Mouse (Mus musculus): ENCODE measurements around the gene Fcor.

- TF ChIP-seq POLR2A (IDR thresholded peaks at IDR 0.05; ENCODE audit: borderline replicate concordance, extremely low read depth, insufficient read depth, insufficient read length, poor library complexity, severe bottlenecking) (no peak), CTCF (IDR thresholded peaks at IDR 0.05; ENCODE audit: borderline replicate concordance, extremely low read depth, insufficient read depth, insufficient read length) (no peak)
Observed at GRCm38 (mm10) chr8:3670388-3670787, 1.8 kb downstream of the Fcor start.

Data from brain, embryonic 14.5 days (tissue).